Mouse (Mus musculus) R1 (cell line): ENCODE data around the gene Zfp106.

ENCODE experiments used
- DNase-seq: peaks from one replicate; pipeline ENCODE4 v3.0.0-alpha.2; 2018; ENCODE audit warnings: low read depth, low spot score

Zfp106 gene

GRCm38 (mm10) chr2:120556868-120557267 is 6.8 kb downstream of the Zfp106 start:
- no peak for DNase-seq

DNA sequence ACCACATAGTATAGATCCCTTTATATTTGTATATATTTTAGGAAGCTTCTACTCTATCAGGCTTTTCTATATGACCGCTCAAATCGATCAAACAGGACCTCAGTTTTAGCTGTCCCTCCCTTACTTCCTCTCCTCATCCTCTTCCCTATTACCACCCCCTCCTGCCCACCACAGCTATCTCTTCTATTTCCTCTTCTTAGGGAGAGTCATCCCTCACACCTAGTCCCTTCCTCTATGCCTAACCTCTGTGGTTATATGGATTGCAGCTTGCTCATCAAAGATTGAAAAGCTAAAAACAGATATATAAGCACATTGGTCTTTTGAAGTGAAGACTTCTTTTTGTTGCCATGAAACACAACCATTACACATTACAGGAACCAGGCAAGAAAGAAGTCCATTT is 18.9 kb downstream of the Zfp106 start:
- no peak for DNase-seq

DNA sequence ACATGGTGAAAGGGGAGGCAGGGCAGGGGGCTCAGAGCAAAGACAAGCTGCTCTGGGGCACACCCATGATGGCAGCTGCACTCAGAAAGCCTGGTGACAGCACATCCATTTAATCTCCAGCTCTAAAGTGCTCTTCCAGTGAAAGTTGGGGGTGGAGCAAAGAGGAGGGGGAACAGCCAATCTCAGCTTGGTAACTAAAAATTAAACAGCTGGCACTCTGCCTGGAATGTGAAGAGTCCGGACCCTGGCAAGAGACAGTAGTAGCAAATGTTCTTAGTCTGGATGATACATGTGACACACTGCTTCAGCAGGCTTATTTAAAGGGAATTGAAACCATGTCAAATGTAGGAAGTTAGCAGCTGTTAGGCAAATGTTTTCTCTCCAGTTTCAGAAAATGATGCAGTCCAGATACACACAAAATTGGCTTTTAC is 23.9 kb downstream of the Zfp106 start:
- DNase-seq = peak; percentile 27

DNA sequence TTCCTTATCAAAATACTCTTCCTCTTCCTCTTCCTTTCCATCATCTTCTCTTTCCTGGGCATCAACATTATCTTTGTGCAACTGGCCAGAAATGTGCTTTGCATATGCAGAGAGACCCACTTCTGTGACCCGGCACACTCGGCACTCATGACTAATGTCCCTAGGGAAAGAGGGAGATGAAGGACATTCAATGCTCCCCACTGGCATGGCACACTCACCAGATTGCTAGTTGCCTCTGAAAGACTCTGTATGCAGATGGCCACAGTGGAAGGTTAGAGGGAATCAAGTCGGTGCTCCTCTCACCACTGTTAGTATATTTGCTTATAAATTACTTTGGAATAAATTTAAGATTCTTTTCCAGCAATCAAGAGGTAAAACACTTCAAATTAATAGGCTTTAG is 24.3 kb downstream of the Zfp106 start:
- DNase-seq = no peak

DNA sequence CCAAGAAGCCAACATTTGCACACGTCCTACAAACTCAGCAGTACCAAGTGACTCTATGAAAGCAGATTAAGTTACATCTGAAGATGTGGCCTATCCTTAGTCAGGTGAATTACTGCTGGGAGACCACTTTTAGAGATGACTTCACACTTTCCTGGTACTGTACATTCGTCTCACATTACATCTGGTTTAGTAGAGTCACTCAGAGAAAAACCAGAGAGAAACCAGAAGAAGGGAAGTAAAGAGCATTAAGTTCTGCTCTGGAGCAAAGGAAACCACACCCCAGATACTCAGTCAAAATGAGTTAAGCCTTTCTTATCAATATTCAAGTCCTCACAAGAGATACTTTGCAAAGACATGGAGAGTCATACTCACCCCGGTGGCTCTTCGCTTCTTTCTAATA is 32.4 kb downstream of the Zfp106 start:
- DNase-seq = no peak

GRCm38 (mm10) chr2:120529531-120529930 is 34.1 kb downstream of the Zfp106 start:
- DNase-seq = no peak

- no peak for DNase-seq
Observed at GRCm38 (mm10) chr2:120526771-120527170, 36.9 kb downstream of the Zfp106 start.

- DNase-seq = no peak
Observed at GRCm38 (mm10) chr2:120518547-120519210, 45.0 kb downstream of the Zfp106 start.

DNA sequence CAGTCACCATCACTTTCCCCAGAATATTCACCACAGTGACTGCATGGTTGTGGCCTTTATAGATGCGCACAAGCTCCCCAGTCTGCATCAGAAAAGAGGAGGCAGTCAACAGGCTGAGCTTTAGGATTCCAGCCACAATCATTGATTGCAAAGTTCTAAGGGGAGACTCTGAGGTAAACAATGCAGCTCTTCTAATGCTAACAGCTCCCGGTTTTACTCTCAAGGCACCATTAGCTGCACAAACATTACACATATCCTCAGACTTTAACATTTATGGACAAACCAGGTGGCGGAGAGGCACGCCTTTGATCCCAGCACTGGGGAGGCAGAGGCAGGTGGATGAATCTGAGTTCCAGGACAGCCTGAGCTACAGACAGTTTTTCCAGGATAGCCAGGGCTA is 49.5 kb downstream of the Zfp106 start:
- peak; percentile 72 for DNase-seq

- peak; percentile 53 for DNase-seq
Observed at GRCm38 (mm10) chr2:120503992-120504391, 59.7 kb downstream of the Zfp106 start.

DNA sequence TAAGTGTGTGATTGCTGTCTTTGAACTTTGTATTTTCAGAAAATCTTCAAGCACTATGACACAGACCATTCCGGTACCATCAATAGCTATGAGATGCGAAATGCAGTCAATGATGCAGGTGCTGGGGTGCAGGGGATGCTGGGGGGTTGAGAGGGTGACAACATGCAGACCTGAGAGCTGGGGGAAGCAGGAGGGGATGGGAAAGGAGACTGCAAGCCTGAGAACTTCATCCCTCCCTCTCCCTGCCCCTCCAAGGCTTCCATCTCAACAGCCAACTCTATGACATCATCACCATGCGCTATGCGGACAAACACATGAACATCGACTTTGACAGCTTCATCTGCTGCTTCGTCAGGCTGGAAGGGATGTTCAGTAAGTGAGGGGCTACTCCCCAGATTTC is 60.5 kb downstream of the Zfp106 start:
- DNase-seq = no peak

DNA sequence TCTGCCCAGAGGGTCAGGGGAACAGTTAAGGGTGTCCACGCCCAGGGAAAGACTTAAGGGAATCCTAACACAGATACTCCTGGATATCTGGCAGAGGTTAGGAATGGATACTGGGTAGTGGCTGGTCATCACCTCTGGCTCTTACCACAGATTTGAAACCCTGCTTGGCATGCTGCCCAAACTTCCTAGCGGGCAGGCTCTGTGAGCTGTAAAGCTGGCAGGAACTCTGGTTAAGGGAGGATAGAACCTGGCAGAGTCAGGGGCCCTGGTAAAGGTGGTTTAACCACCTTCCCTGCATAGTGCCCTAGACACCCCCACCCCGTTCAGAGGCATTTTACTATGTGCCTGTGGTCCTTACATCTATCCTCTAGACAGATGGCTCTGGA is 61.0 kb downstream of the Zfp106 start:
- no peak for DNase-seq

- peak; percentile 41 for DNase-seq
Observed at GRCm38 (mm10) chr2:120501931-120502604, 61.6 kb downstream of the Zfp106 start.

GRCm38 (mm10) chr2:120501136-120501918 is 62.3 kb downstream of the Zfp106 start:
- no peak for DNase-seq

DNA sequence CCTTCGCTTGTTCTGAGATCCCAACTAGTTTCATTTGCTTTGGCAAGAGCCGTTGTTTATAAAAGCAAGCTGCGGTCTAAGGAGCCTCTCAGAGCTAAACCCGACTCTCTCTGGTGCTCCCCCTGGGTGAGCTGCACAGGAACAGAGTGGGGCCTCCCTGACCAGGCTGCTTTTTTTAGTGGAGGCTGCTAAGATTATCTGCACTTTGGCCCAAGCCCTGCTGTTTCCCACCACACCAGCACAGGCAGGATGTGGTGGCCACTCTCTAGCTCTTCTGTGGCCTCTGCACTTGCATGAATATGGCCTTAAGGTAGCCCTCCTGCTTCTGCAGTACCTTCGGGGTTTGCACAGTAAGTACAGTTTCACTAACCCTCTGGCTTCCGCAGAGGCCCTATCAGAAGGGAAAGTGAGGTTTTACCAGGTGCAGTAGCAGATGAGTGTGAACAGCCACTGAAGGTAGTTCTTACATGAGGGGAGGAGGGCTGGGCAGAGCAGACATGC is 63.6 kb downstream of the Zfp106 start:
- DNase-seq = no peak

GRCm38 (mm10) chr2:120496511-120496910 is 67.1 kb downstream of the Zfp106 start:
- DNase-seq = no peak

DNA sequence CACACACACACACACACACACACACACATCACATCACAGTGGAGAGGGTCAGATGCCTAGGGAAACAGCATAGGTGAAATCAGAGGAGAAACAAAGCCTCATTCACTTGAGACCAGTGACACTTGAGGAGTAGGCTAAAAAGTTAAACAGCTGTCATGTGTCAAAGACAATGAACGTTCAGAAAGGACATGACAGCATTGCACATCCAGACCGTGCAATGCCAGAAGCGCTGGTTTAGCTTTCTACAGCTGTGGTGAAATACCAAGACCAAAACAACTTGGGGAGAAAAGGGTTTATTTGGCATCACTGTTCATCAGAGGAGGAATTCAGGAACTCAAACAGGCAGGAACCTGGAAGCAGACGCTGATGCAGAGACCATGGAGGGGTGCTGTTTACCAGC is 70.4 kb downstream of the Zfp106 start:
- DNase-seq = no peak

GRCm38 (mm10) chr2:120484241-120484640 is 79.4 kb downstream of the Zfp106 start:
- DNase-seq = no peak

- DNase-seq = no peak
Observed at GRCm38 (mm10) chr2:120482506-120483389, 80.9 kb downstream of the Zfp106 start.

GRCm38 (mm10) chr2:120481921-120482320 is 81.7 kb downstream of the Zfp106 start:
- no peak for DNase-seq

DNA sequence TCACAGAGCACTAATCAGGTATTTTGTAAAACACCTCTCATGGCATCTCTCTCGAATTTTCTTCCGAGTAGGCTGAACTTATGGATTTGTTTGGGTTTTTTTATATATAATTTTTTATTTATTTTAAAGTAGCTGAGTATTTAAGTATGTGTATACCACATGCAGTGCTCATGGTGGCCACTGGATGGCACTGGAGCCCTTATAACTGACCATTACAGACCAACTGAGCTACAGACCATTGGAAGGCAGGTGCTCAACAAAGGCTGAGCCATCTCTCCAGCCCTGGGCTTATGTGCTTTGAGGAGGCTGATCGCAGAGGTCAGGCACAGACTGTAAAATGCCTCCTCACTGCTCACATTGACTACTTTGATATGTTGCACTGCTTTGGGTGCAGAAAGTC is 85.0 kb downstream of the Zfp106 start:
- DNase-seq = peak; percentile 81
